Mouse (Mus musculus) forebrain, embryonic 16.5 days (tissue): ENCODE data around the gene Bmpr1b. TPM values are rescaled to one million over a fixed set of nuclear protein-coding genes. Genes with fewer than 3 reads are reported as not detected.

Experiments used
- ATAC-seq: fragments of 200-750 bp; cut with Nextera tagmentation; 2 replicates; pipeline ENCODE4 v1.8.0; 2017; ENCODE audit warnings: mild to moderate bottlenecking, moderate library complexity
- H3K27ac ChIP-seq: fragments of 300-500 bp; sonication (generic); 2 replicates; pipeline ENCODE4 v1.5.1; 2014; ENCODE audit warnings: low read length, control low read depth
- H3K27me3 ChIP-seq: fragments of 300-500 bp; sonication (generic); replicated peaks from 2 replicates; pipeline ENCODE4 v1.6.1; 2014; ENCODE audit warnings: low read length; ENCODE audit not compliant: control insufficient read depth, insufficient read depth
- H3K36me3 ChIP-seq: fragments of 300-500 bp; sonication (generic); 2 replicates; pipeline ENCODE4 v1.6.1; 2014; ENCODE audit not compliant: control insufficient read depth, insufficient read depth
- H3K4me1 ChIP-seq: fragments of 300-500 bp; sonication (generic); replicated peaks from 2 replicates; pipeline ENCODE4 v1.6.1; 2014; ENCODE audit warnings: low read length; ENCODE audit not compliant: control insufficient read depth, insufficient read depth
- H3K4me2 ChIP-seq: fragments of 300-500 bp; sonication (generic); 2 replicates; pipeline ENCODE4 v1.6.1; 2014; ENCODE audit warnings: mild to moderate bottlenecking, low read length, control low read depth
- H3K4me3 ChIP-seq: fragments of 300-500 bp; sonication (generic); replicated peaks from 2 replicates; pipeline ENCODE4 v1.5.1; 2014; ENCODE audit warnings: mild to moderate bottlenecking, low read length, control low read depth
- H3K9ac ChIP-seq: fragments of 300-500 bp; sonication (generic); replicated peaks from 2 replicates; pipeline ENCODE4 v1.6.1; 2014; ENCODE audit warnings: low read depth, low read length, control low read depth
- H3K9me3 ChIP-seq: fragments of 300-500 bp; sonication (generic); 2 replicates; pipeline ENCODE4 v1.6.1; 2016; ENCODE audit warnings: low read length; ENCODE audit not compliant: control insufficient read depth
- WGBS: fragments of 180-500 bp; shearing (Covaris S2); extraction: QIAGEN DNeasy Blood & Tissue Kit; methylation state at CpG from one replicate; pipeline ENCODE4 v1.1.7; 2014; 5-methylcytosine and 5-hydroxymethylcytosine counted together
- polyA plus RNA-seq: library from polyadenylated mRNA; unstranded; fragments of >200 nt; fragmentation: Nextera tagmentation; extraction: Ambion mirVana; gene quantifications from 2 replicates; pipeline ENCODE4 v1.2.1, GENCODE M21; 2015

The Bmpr1b gene
- polyA plus RNA-seq, 1 experiment from 2014 or later, result 5.0 TPM

DNA sequence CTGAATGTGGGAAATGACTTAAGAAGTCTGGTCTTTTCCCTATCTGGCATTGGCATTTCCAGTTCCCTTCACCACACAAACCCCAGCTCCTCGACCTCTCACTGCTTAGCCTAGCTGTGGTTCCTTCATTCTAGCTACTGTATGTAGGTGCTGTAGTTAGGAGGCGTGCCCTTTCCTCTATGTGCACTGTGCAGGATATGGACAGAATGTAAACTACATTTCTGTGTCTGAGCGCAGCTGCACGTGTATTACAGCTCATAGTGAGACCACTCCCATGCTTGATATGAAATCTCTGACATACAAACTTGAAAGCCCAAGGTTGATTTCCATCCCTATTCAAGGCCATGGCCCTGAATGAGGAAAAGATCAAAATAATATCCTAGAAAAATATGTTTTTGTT is 252.1 kb downstream of the Bmpr1b start:
- Histone ChIP-seq H3K9ac (no peak overlapping the region), H3K4me3 (no peak overlapping the region), H3K9me3 (no peaks in the 10 kb centered on the region), H3K4me1 (no peaks in the 10 kb centered on the region), H3K27me3 (no peaks in the 10 kb centered on the region), H3K4me2 (no peak overlapping the region), H3K36me3 (no peaks in the 10 kb centered on the region), H3K27ac (no peak overlapping the region)
- no peak for ATAC-seq
- 82% methylated on average over 4 of the region's 4 CpGs for WGBS

DNA sequence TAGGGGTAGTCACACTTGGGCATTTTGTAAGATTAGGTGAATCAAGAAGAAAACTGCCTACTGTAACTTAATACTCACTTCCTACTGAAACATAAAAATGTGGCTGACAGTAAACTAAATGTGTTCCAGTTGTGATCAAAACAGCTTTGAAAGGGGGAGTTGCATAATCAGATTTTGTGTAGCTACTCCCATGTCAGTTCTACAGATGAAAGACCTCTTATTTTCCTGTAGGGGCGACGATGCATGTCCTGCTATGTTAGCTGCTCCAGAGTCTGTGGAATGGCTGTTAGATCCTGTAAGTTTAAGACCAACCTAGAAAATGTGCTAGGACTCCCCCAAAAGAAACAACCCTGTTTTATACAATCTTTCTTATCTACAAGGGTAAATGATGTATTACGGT is 253.2 kb downstream of the Bmpr1b start:
- no peaks in the 10 kb centered on the region for H3K9me3 ChIP-seq
- H3K4me1 ChIP-seq, result no peaks in the 10 kb centered on the region
- H3K27ac ChIP-seq, result no peak overlapping the region
- H3K36me3 ChIP-seq, result no peaks in the 10 kb centered on the region
- H3K9ac ChIP-seq, result no peak overlapping the region
- 87% methylated on average over 3 of the region's 3 CpGs for WGBS
- H3K4me3 ChIP-seq, result no peak overlapping the region
- no peak overlapping the region for H3K4me2 ChIP-seq
- H3K27me3 ChIP-seq, result no peaks in the 10 kb centered on the region
- ATAC-seq, result no peak

DNA sequence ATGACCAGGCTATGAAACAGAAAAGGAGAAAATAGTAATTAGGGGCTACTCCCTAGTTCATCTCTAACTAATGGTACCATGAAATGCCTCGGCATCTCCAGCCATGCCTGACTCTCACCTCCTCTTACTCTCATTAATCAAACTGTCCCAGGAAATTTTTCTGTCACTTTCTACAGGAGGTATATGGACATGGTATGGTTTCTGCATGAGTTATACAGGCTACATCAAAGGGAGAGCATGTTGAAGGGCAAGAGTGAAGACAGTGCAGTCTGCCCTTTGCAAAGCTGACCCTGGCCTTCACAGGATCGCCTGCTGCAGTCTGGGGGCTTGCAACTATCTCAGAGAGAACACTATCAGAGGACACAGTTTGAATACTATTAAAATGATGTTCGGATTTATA is 254.6 kb downstream of the Bmpr1b start:
- H3K36me3 ChIP-seq, result no peaks in the 10 kb centered on the region
- H3K9me3 ChIP-seq, result no peaks in the 10 kb centered on the region
- no peak overlapping the region for H3K4me2 ChIP-seq
- WGBS, result 91% methylated on average over 3 of the region's 3 CpGs
- H3K9ac ChIP-seq, result no peak overlapping the region
- no peaks in the 10 kb centered on the region for H3K4me1 ChIP-seq
- no peak overlapping the region for H3K27ac ChIP-seq
- no peak for ATAC-seq
- H3K27me3 ChIP-seq, result no peaks in the 10 kb centered on the region
- H3K4me3 ChIP-seq, result no peak overlapping the region

DNA sequence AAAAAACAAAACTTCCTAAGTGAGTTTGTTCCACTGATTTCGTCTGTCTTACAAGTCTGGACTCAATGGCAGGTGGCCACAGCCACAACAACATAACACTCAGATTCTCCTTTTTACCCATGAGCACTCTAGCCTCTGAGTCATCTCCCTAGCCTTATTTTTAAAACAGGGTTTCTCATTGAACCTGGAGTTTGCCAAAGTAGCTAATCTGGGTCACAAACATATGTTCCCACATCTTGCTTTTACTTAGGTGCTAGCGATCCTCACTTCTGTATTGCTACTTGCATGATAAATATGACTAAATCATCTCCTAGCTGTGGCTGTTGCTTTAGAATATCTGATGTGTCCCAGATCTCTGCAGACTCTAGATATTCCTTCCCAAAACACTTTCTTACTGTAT is 260.1 kb downstream of the Bmpr1b start:
- H3K4me2 ChIP-seq, result no peak overlapping the region
- H3K9me3 ChIP-seq, result no peaks in the 10 kb centered on the region
- H3K4me1 ChIP-seq, result peaks cover 10% of the 10 kb centered on the region
- no peak for ATAC-seq
- no peak overlapping the region for H3K27ac ChIP-seq
- no peak overlapping the region for H3K4me3 ChIP-seq
- WGBS, result 75% methylated on average over 2 of the region's 2 CpGs
- H3K27me3 ChIP-seq, result no peaks in the 10 kb centered on the region
- no peaks in the 10 kb centered on the region for H3K36me3 ChIP-seq
- no peak overlapping the region for H3K9ac ChIP-seq

DNA sequence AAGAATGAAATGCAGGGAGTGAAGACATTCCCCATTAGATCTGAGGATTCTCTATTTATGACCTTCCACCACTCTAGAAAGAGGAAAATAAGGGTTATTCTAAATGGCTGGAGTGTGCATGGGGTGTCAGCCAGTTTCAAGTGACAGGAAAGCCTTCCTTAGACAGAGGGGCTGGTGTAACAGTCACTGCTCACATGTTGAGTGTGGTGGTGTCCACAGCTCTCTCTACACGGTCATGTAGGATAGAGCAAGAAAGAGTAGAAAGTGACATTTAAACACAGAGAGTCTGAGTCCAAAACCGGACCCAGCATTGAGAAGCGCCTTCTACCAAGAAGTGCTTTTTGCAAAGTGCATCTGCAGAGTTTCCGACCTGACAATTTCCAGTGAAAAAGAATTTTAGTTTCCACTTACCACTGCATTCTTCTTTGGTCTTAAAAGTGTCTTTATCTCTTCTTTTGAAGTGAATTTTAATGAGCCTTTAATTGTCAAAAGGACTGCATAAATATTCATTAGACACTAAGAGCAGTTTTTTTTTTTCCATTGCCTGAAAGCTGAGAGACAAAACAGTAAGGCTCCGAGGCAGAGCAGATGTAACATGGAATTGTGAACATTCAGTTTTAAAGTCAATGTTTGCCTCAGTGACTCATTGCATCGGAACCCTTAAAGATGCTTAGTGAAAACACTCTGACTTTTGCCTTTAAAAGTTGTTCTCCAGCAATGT is 263.2 kb downstream of the Bmpr1b start:
- ATAC-seq, result peak; percentile 65
- Histone ChIP-seq H3K36me3 (no peaks in the 10 kb centered on the region), H3K4me2 (no peak overlapping the region; the same call in 1 of the 2 replicates), H3K27ac (peak overlapping the region; percentile 19; the same call in 1 of the 2 replicates), H3K9ac (no peak overlapping the region), H3K4me3 (no peak overlapping the region), H3K4me1 (peaks cover 10% of the 10 kb centered on the region), H3K9me3 (no peaks in the 10 kb centered on the region), H3K27me3 (no peaks in the 10 kb centered on the region)
- 12% methylated on average over 6 of the region's 6 CpGs for WGBS

DNA sequence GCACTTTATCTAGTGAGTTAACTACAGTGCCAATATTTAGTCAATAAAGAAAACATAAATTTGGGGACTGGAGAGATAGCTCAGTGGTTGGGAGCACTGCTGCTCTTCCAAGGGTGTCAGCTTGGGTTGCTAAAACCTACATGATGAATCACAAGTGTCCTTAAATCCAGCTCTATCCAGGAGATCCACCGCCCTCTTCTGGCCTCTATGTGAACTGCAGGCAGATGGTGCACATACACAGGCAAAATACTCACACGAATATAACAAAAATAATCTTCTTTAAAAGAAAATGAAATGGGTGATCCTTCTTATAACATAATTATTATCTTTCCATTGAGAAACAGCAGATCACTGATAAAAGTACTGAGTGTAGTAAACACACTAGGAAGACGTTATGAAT is 268.9 kb downstream of the Bmpr1b start:
- 96% methylated on average over 3 of the region's 3 CpGs for WGBS
- no peak overlapping the region for H3K4me3 ChIP-seq
- ATAC-seq, result no peak

DNA sequence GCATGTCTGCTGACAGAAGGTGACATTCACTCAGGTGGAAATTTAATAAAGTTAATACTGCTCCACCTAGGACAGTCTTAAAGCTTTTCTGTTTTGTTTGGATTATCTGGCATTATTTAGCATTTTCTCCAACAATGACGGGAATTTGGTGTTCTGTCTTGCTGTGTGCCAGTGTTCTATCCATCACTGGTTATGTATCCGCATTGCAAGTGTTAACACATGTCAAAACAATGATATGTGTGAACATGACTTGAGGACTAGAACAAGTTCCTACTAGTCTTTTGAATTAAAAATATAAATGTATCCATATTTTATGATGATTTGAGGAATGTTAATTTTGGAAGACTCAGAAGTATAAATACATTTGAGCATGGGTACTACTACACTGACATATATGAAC is 269.7 kb downstream of the Bmpr1b start:
- no peaks in the 10 kb centered on the region for H3K9me3 ChIP-seq
- no peaks in the 10 kb centered on the region for H3K36me3 ChIP-seq
- H3K27me3 ChIP-seq, result no peaks in the 10 kb centered on the region
- ATAC-seq, result peak; percentile 48; the same call in 1 of the 2 replicates
- H3K27ac ChIP-seq, result no peak overlapping the region
- H3K9ac ChIP-seq, result no peak overlapping the region
- H3K4me3 ChIP-seq, result no peak overlapping the region
- H3K4me2 ChIP-seq, result no peak overlapping the region
- peaks cover 10% of the 10 kb centered on the region for H3K4me1 ChIP-seq
- WGBS, result 63% methylated on average over 2 of the region's 2 CpGs

More for the DNA sequence above, 268.9 kb downstream of the Bmpr1b start:
- H3K27me3 ChIP-seq, result no peaks in the 10 kb centered on the region
- no peaks in the 10 kb centered on the region for H3K36me3 ChIP-seq
- H3K9me3 ChIP-seq, result no peaks in the 10 kb centered on the region
- no peak overlapping the region for H3K4me2 ChIP-seq
- no peak overlapping the region for H3K27ac ChIP-seq
- no peak overlapping the region for H3K9ac ChIP-seq
- H3K4me1 ChIP-seq, result peaks cover 5% of the 10 kb centered on the region; the same call in 1 of the 2 replicates

DNA sequence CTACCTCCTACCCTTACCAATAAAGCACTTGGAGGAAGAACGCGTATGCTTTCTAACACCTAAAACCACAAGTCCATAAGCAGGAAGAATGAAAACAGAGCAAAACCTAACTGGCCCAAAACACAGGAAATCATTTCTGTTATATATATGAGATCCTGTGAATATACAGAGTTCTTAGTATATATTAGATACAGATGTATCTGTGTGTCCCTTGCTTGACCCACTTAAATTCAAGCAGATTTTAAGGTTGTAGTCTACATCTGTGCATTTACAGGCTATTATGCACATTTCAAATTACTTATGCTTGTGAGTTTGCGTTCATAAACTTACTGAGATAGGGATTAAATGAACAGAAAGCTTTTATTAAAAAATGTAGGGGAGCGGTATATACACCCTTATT is 271.5 kb downstream of the Bmpr1b start:
- Histone ChIP-seq H3K9me3 (no peaks in the 10 kb centered on the region), H3K27ac (no peak overlapping the region), H3K4me2 (no peak overlapping the region), H3K9ac (no peak overlapping the region), H3K36me3 (no peaks in the 10 kb centered on the region), H3K4me1 (peaks cover 10% of the 10 kb centered on the region), H3K27me3 (no peaks in the 10 kb centered on the region), H3K4me3 (no peak overlapping the region)
- ATAC-seq, result no peak
- WGBS, result 88% methylated on average over 4 of the region's 4 CpGs

DNA sequence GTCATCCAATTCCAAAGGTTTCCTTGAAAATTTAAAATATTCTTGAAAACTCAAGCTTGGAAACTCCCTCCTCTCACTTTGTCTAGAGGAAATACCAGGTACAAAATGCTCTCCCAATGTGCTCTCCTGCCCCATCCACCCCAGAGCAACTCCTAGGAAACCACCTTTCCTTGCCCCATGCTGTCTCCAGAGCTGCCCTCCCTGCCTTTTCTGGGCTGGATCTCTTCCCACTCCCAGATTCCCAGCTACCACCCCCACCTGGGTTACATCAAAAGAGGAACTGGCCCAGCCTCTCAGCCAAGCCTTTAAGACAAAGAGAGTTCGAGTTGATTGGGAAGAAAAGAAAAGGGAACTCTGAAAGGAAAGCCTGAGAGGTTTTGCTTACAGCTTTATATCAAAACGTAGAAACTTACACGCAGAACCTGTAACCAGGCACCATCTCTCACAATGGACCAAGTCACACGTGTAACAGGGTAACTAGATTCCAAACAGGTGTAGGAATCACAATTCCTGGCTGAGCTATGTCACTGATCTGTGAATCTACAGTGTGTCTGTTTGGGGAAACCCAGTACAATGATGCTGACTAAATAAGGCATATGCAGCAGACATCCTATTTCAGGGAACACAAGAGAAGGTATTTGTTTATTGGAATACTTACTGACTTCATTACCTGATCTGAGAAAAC is 272.2 kb downstream of the Bmpr1b start:
- ATAC-seq, result no peak
- 4% methylated on average over 4 of the region's 4 CpGs for WGBS
- H3K9me3 ChIP-seq, result no peaks in the 10 kb centered on the region
- peaks cover 10% of the 10 kb centered on the region for H3K4me1 ChIP-seq
- H3K9ac ChIP-seq, result no peak overlapping the region
- H3K4me3 ChIP-seq, result no peak overlapping the region
- no peak overlapping the region for H3K27ac ChIP-seq
- H3K4me2 ChIP-seq, result no peak overlapping the region
- H3K36me3 ChIP-seq, result no peaks in the 10 kb centered on the region
- H3K27me3 ChIP-seq, result no peaks in the 10 kb centered on the region
